Mouse (Mus musculus): Measurements from ENCODE around the gene Tmem104.

DNA sequence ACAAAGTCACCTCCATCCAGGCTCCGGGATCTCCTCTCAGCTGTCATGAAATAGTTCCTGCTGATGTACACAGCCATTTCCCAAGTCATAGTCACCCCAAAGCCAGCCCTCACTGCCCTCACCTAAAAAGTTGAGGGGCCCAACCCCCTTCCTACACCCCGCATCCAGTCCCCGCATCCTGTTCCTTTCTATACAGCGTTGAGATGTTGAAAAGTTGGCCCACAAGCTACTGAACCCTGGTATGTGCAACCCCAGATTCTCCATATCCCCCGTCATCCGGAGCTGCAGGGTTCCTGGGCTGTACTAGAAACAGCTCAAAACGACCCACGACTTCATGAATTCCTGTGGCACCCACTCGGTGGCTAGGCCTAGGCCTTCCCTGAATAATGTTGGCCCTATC, 34.2 kb upstream of the Tmem104 start:
- TF ChIP-seq CTCF (IDR thresholded peaks at IDR 0.05; ENCODE audit: borderline replicate concordance, control insufficient read depth, extremely low read depth, insufficient read depth, low read length, poor library complexity), result no peak
- no peak for TF ChIP-seq POLR2A (IDR thresholded peaks at IDR 0.05; ENCODE audit: control insufficient read depth, extremely low read depth, insufficient read depth, low read length, poor library complexity)

All from thymus, adult 2 months (tissue).